Mouse (Mus musculus) right cerebral cortex, postnatal 25 days (tissue): ENCODE measurements around the gene Gm3327.
"Not testable (repeated sequence)": the region's sequence is repeated elsewhere in the genome, so short reads cannot be mapped to it uniquely, and the experiment has no call there.

ENCODE experiments used
- DNase-seq: peaks from one replicate; pipeline ENCODE4 v3.0.0; 2022

The Gm3327 gene

GRCm38 (mm10) chr14:44123551-44123950 lies at the start of gene Gm3327:
Gene Gm3327 (plus strand): TSS chr14:44123851.
- DNase-seq = not testable (repeated sequence)

GRCm38 (mm10) chr14:44077785-44078341 lies 45.8 kb upstream of the Gm3327 start:
- not testable (repeated sequence) for DNase-seq

- DNase-seq = not testable (repeated sequence)
Observed at GRCm38 (mm10) chr14:44086588-44086987, 37.1 kb upstream of the Gm3327 start.

GRCm38 (mm10) chr14:44087535-44087934 lies 36.1 kb upstream of the Gm3327 start:
- DNase-seq = not testable (repeated sequence)

GRCm38 (mm10) chr14:44091524-44091923 lies 32.1 kb upstream of the Gm3327 start:
- not testable (repeated sequence) for DNase-seq

GRCm38 (mm10) chr14:44094445-44094844 lies 29.2 kb upstream of the Gm3327 start:
- not testable (repeated sequence) for DNase-seq

GRCm38 (mm10) chr14:44100030-44100429 lies 23.6 kb upstream of the Gm3327 start:
- not testable (repeated sequence) for DNase-seq

GRCm38 (mm10) chr14:44102354-44102753 lies 21.3 kb upstream of the Gm3327 start, which contains the start of gene Ear2:
Gene Ear2 (plus strand): TSS chr14:44102654.
- DNase-seq = not testable (repeated sequence)

GRCm38 (mm10) chr14:44110981-44111380 lies 12.7 kb upstream of the Gm3327 start:
- no peak for DNase-seq
